Mouse (Mus musculus): ENCODE measurements around the gene Hist1h4k. TPM values are rescaled to one million over a fixed set of nuclear protein-coding genes. Genes with fewer than 3 reads are reported as not detected.
A peak's percentile ranks its signal among the peaks of the same experiment; 100 is the strongest.
"Not testable (repeated sequence)": the region's sequence is repeated elsewhere in the genome, so short reads cannot be mapped to it uniquely, and the experiment has no call there.

The Hist1h4k gene
- polyA plus RNA-seq, 1 experiment from 2014 or later = 7.1 TPM

GRCm38 (mm10) chr13:21721757-21722372, 28.4 kb downstream of the Hist1h4k start, which contains the start of gene Hist1h2bm:
Hist1h2bm (plus strand) TSS chr13:21722044.
- Histone ChIP-seq H3K4me3 (peak within 1 kb of the TSS; percentile 57), H3K4me1 (peaks cover 31% of the 10 kb centered on the region), H3K27ac (replicated peaks) (peak within 1 kb of the TSS; percentile 96)
- DNase-seq (ENCODE audit: low spot score) = peak; percentile 82
- H3K9me3 ChIP-seq; H3K36me3 ChIP-seq (replicated peaks); H3K27me3 ChIP-seq (replicated peaks; ENCODE audit: low read depth, poor library complexity, severe bottlenecking): not testable (repeated sequence)
- WGBS = under 1% methylated on average over 37 of the region's 37 CpGs

- H3K36me3 ChIP-seq (replicated peaks); H3K9me3 ChIP-seq; H3K27me3 ChIP-seq (replicated peaks; ENCODE audit: low read depth, poor library complexity, severe bottlenecking): not testable (repeated sequence)
- H3K4me3 ChIP-seq = peak overlapping the region; percentile 57
- H3K27ac ChIP-seq (replicated peaks) = peak overlapping the region; percentile 96
- peaks cover 31% of the 10 kb centered on the region for H3K4me1 ChIP-seq
- 1% methylated on average over 30 of the region's 44 CpGs for WGBS
- peak; percentile 38 for DNase-seq (ENCODE audit: low spot score)
Measured at GRCm38 (mm10) chr13:21721107-21721756, 29.1 kb downstream of the Hist1h4k start.

GRCm38 (mm10) chr13:21718381-21719080, 31.8 kb downstream of the Hist1h4k start:
- Histone ChIP-seq H3K36me3 (replicated peaks) (no peaks in the 10 kb centered on the region), H3K27me3 (replicated peaks; ENCODE audit: low read depth, poor library complexity, severe bottlenecking) (no peaks in the 10 kb centered on the region), H3K9me3 (no peaks in the 10 kb centered on the region), H3K27ac (replicated peaks) (peak overlapping the region; percentile 96), H3K4me1 (peaks cover 40% of the 10 kb centered on the region), H3K4me3 (peak overlapping the region; percentile 65)
- DNase-seq (ENCODE audit: low spot score) = peak; percentile 29
- WGBS = 60% methylated on average over 4 of the region's 4 CpGs

- DNase-seq (ENCODE audit: low spot score) = peak; percentile 87
- WGBS = under 1% methylated on average over 30 of the region's 56 CpGs
- not testable (repeated sequence) for H3K27me3 ChIP-seq (replicated peaks; ENCODE audit: low read depth, poor library complexity, severe bottlenecking); H3K36me3 ChIP-seq (replicated peaks); H3K9me3 ChIP-seq
- peak within 1 kb of the TSS; percentile 96 for H3K27ac ChIP-seq (replicated peaks)
- H3K4me1 ChIP-seq = peaks cover 36% of the 10 kb centered on the region
- peak within 1 kb of the TSS; percentile 65 for H3K4me3 ChIP-seq
Measured at GRCm38 (mm10) chr13:21717397-21718357, 32.6 kb downstream of the Hist1h4k start, which contains the start of gene Hist1h3h. Hist1h3h (plus strand) TSS chr13:21717659.

GRCm38 (mm10) chr13:21716540-21717391, 33.5 kb downstream of the Hist1h4k start:
- Histone ChIP-seq H3K4me1 (peaks cover 32% of the 10 kb centered on the region), H3K4me3 (peak overlapping the region; percentile 64), H3K27ac (replicated peaks) (peak overlapping the region; percentile 95)
- H3K27me3 ChIP-seq (replicated peaks; ENCODE audit: low read depth, poor library complexity, severe bottlenecking); H3K9me3 ChIP-seq; H3K36me3 ChIP-seq (replicated peaks): not testable (repeated sequence)
- peak; percentile 62 for DNase-seq (ENCODE audit: low spot score)
- under 1% methylated on average over 16 of the region's 38 CpGs for WGBS

- Histone ChIP-seq H3K4me3 (peak within 1 kb of the TSS; percentile 64), H3K4me1 (peaks cover 35% of the 10 kb centered on the region), H3K27ac (replicated peaks) (peak within 1 kb of the TSS; percentile 95)
- WGBS = under 1% methylated on average over 41 of the region's 50 CpGs
- not testable (repeated sequence) for H3K27me3 ChIP-seq (replicated peaks; ENCODE audit: low read depth, poor library complexity, severe bottlenecking); H3K36me3 ChIP-seq (replicated peaks); H3K9me3 ChIP-seq
- peak; percentile 83 for DNase-seq (ENCODE audit: low spot score)
Measured at GRCm38 (mm10) chr13:21715864-21716539, 34.3 kb downstream of the Hist1h4k start, which contains the start of the genes Hist1h2bl and Hist1h2ai. Hist1h2bl (minus strand) TSS chr13:21716143. Hist1h2ai (plus strand) TSS chr13:21716422.

GRCm38 (mm10) chr13:21715131-21715863, 35.0 kb downstream of the Hist1h4k start:
- no peaks in the 10 kb centered on the region for H3K36me3 ChIP-seq (replicated peaks)
- WGBS = 1% methylated on average over 22 of the region's 22 CpGs
- no peaks in the 10 kb centered on the region for H3K9me3 ChIP-seq
- H3K4me3 ChIP-seq = peak overlapping the region; percentile 61
- peak overlapping the region; percentile 93 for H3K27ac ChIP-seq (replicated peaks)
- H3K4me1 ChIP-seq = peaks cover 28% of the 10 kb centered on the region
- H3K27me3 ChIP-seq (replicated peaks; ENCODE audit: low read depth, poor library complexity, severe bottlenecking) = no peaks in the 10 kb centered on the region
- peak; percentile 50 for DNase-seq (ENCODE audit: low spot score)

- H3K4me3 ChIP-seq = peak overlapping the region; percentile 61
- H3K27ac ChIP-seq (replicated peaks) = peak overlapping the region; percentile 93
- peaks cover 24% of the 10 kb centered on the region for H3K4me1 ChIP-seq
- 2% methylated on average over 7 of the region's 7 CpGs for WGBS
- DNase-seq (ENCODE audit: low spot score) = peak; percentile 57
- no peaks in the 10 kb centered on the region for H3K9me3 ChIP-seq
- no peaks in the 10 kb centered on the region for H3K36me3 ChIP-seq (replicated peaks)
- H3K27me3 ChIP-seq (replicated peaks; ENCODE audit: low read depth, poor library complexity, severe bottlenecking) = no peaks in the 10 kb centered on the region
Measured at GRCm38 (mm10) chr13:21714725-21715124, 35.6 kb downstream of the Hist1h4k start.

GRCm38 (mm10) chr13:21711698-21712097, 38.6 kb downstream of the Hist1h4k start:
- WGBS = 35% methylated on average over 4 of the region's 4 CpGs
- no peaks in the 10 kb centered on the region for H3K36me3 ChIP-seq (replicated peaks)
- H3K27me3 ChIP-seq (replicated peaks; ENCODE audit: low read depth, poor library complexity, severe bottlenecking) = no peaks in the 10 kb centered on the region
- peaks cover 14% of the 10 kb centered on the region for H3K4me1 ChIP-seq
- H3K9me3 ChIP-seq = no peaks in the 10 kb centered on the region
- DNase-seq (ENCODE audit: low spot score) = no peak
- H3K27ac ChIP-seq (replicated peaks) = no peak overlapping the region
- H3K4me3 ChIP-seq = peak overlapping the region; percentile 71

- Histone ChIP-seq H3K9me3 (no peaks in the 10 kb centered on the region), H3K27me3 (replicated peaks; ENCODE audit: low read depth, poor library complexity, severe bottlenecking) (no peaks in the 10 kb centered on the region), H3K4me1 (peaks cover 14% of the 10 kb centered on the region), H3K27ac (replicated peaks) (peak overlapping the region; percentile 66), H3K36me3 (replicated peaks) (no peaks in the 10 kb centered on the region), H3K4me3 (peak overlapping the region; percentile 71)
- WGBS = 3% methylated on average over 22 of the region's 22 CpGs
- peak; percentile 75 for DNase-seq (ENCODE audit: low spot score)
Measured at GRCm38 (mm10) chr13:21710821-21711525, 39.3 kb downstream of the Hist1h4k start.

Data from embryonic facial prominence, embryonic 10.5 days (tissue).